Mouse (Mus musculus): ENCODE results near the gene Slit3.

The Slit3 gene

DNA sequence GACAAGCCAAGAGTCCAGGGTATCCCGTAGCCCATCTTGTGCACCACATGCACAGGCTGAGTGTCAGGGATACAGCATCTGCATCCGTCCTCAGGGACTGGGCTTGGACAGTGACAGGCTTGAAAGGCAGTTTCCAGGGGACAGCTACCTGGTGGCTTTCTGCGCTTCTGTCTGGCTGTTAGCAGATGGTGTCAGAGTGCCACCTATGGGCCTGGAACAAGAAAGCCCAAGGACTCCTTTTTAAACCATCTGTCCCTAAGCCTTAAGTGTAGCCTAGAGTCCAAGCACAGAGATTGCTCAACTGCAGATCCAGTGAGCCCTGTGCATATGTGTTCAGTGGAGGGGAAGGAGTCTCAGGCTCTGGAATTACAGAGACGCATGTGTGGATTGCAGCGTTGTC, 544.0 kb downstream of the Slit3 start:
- no peak for TF ChIP-seq NANOG (IDR thresholded peaks at IDR 0.05; ENCODE audit: borderline replicate concordance, low read length)
- TF ChIP-seq CTCF (conservative IDR thresholded peaks at IDR 0.05; ENCODE audit: low read length) = peak; percentile 30

DNA sequence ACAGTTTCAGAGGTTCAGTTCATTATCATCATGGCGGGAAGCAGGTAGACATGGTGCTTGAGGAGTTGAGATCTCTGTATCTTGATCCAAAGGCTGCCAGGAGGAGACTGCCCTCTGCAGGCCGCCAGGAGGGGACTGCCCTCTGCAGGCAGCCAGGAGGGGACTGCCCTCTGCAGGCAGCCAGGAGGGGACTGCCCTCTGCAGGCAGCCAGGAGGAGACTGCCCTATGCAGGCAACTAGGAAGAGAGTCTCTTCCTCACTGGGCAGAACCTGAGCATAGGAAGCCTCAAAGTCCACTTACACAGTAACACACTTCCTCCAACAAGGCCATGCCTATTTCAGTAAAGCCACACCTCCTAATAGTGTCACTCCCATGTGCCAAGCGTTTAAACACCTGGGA, 546.4 kb downstream of the Slit3 start:
- H3K4me1 ChIP-seq (replicated peaks; ENCODE audit: low read depth, low read length) = peaks cover 9% of the 10 kb centered on the region; the same call in 1 of the 2 replicates
- no peaks in the 10 kb centered on the region for H3K9me3 ChIP-seq (ENCODE audit: low read length)
- peaks cover 2% of the 10 kb centered on the region; the same call in 1 of the 2 replicates for H3K27me3 ChIP-seq (ENCODE audit: insufficient read depth, low read length)
- TF ChIP-seq CTCF (conservative IDR thresholded peaks at IDR 0.05; ENCODE audit: low read length) (peak; percentile 55), POU5F1 (IDR thresholded peaks at IDR 0.05; ENCODE audit: borderline replicate concordance, low read length) (no peak), NANOG (IDR thresholded peaks at IDR 0.05; ENCODE audit: borderline replicate concordance, low read length) (no peak)
- no peak overlapping the region for H3K4me3 ChIP-seq (replicated peaks; ENCODE audit: low read length)
- H3K36me3 ChIP-seq (ENCODE audit: insufficient read depth, low read length) = no peaks in the 10 kb centered on the region

More for the DNA sequence above, 544.0 kb downstream of the Slit3 start:
- H3K4me1 ChIP-seq (replicated peaks; ENCODE audit: low read depth, low read length) = peaks cover 9% of the 10 kb centered on the region; the same call in 1 of the 2 replicates
- no peak overlapping the region for H3K4me3 ChIP-seq (replicated peaks; ENCODE audit: low read length)
- H3K36me3 ChIP-seq (ENCODE audit: insufficient read depth, low read length) = no peaks in the 10 kb centered on the region
- H3K9me3 ChIP-seq (ENCODE audit: low read length) = no peaks in the 10 kb centered on the region
- peaks cover 2% of the 10 kb centered on the region; the same call in 1 of the 2 replicates for H3K27me3 ChIP-seq (ENCODE audit: insufficient read depth, low read length)

DNA sequence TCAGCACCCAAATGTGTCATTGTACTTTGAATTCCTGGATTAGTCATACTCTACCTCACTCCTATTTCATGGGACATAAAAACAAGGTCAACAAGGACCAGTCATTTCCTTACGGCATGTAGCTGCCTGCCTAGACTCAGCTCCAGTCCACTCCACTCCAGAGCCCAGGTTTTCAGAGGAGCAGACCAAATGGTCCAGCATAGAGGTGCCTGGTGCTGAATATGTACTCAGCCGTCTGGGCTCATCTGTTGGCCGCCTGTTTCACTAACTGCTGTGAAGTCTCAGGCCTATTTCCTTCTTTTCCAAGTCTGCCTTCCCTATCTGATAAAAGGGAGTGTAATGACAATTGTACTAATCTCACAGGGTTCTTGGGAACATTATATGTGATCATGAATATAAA, 547.1 kb downstream of the Slit3 start:
- H3K4me3 ChIP-seq (replicated peaks; ENCODE audit: low read length) = no peak overlapping the region
- H3K36me3 ChIP-seq (ENCODE audit: insufficient read depth, low read length) = no peaks in the 10 kb centered on the region
- peaks cover 2% of the 10 kb centered on the region; the same call in 1 of the 2 replicates for H3K27me3 ChIP-seq (ENCODE audit: insufficient read depth, low read length)
- no peaks in the 10 kb centered on the region for H3K9me3 ChIP-seq (ENCODE audit: low read length)
- H3K4me1 ChIP-seq (replicated peaks; ENCODE audit: low read depth, low read length) = peaks cover 9% of the 10 kb centered on the region; the same call in 1 of the 2 replicates
- TF ChIP-seq NANOG (IDR thresholded peaks at IDR 0.05; ENCODE audit: borderline replicate concordance, low read length) (no peak), POU5F1 (IDR thresholded peaks at IDR 0.05; ENCODE audit: borderline replicate concordance, low read length) (no peak), CTCF (conservative IDR thresholded peaks at IDR 0.05; ENCODE audit: low read length) (no peak)

DNA sequence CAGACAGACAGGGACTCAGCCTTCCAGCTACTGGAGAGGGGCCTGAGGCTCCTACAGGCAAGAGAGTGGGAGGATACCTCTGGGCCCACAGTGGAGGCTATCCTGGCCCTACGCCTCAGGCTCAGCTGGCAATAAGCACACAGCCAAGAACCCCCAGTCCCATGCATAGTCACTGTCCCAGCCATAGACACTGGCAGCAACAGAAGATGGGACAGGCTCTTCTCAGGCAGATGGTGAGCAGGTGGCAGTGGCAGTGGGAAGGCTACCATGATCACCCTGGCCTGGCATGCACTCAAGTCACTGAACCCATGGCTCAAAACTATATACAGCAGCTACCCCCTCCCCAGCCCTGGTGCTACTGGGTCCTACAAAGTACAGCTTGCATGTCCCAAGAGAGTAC, 547.7 kb downstream of the Slit3 start:
- Histone ChIP-seq H3K4me1 (replicated peaks; ENCODE audit: low read depth, low read length) (peaks cover 6% of the 10 kb centered on the region; the same call in 1 of the 2 replicates), H3K27me3 (ENCODE audit: insufficient read depth, low read length) (peaks cover 2% of the 10 kb centered on the region; the same call in 1 of the 2 replicates), H3K4me3 (replicated peaks; ENCODE audit: low read length) (no peak overlapping the region), H3K36me3 (ENCODE audit: insufficient read depth, low read length) (no peaks in the 10 kb centered on the region), H3K9me3 (ENCODE audit: low read length) (no peaks in the 10 kb centered on the region)
- TF ChIP-seq POU5F1 (IDR thresholded peaks at IDR 0.05; ENCODE audit: borderline replicate concordance, low read length) (no peak), CTCF (conservative IDR thresholded peaks at IDR 0.05; ENCODE audit: low read length) (no peak), NANOG (IDR thresholded peaks at IDR 0.05; ENCODE audit: borderline replicate concordance, low read length) (no peak)

DNA sequence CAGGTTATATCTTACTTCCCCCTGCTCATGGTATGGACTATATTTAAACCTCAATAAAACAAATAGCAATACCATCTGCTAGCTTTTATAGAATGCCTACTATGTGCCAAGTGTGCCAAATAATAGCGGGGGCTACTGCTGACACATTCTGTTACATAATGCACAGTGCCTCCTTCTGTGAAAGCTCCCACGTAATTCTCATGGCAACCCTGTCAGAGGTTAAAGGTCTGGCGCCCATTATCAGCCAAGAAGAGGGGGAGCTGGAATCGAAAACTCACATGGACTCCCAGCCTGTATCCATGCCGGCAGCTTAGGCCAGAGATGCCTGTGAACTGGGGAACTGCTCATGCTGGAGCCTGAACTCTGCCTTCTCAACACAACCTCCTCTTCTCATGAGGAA, 548.5 kb downstream of the Slit3 start:
- Histone ChIP-seq H3K36me3 (ENCODE audit: insufficient read depth, low read length) (no peaks in the 10 kb centered on the region), H3K4me3 (replicated peaks; ENCODE audit: low read length) (no peak overlapping the region), H3K4me1 (replicated peaks; ENCODE audit: low read depth, low read length) (no peaks in the 10 kb centered on the region), H3K9me3 (ENCODE audit: low read length) (no peaks in the 10 kb centered on the region), H3K27me3 (ENCODE audit: insufficient read depth, low read length) (peaks cover 2% of the 10 kb centered on the region; the same call in 1 of the 2 replicates)
- TF ChIP-seq CTCF (conservative IDR thresholded peaks at IDR 0.05; ENCODE audit: low read length) (no peak), POU5F1 (IDR thresholded peaks at IDR 0.05; ENCODE audit: borderline replicate concordance, low read length) (no peak), NANOG (IDR thresholded peaks at IDR 0.05; ENCODE audit: borderline replicate concordance, low read length) (no peak)

DNA sequence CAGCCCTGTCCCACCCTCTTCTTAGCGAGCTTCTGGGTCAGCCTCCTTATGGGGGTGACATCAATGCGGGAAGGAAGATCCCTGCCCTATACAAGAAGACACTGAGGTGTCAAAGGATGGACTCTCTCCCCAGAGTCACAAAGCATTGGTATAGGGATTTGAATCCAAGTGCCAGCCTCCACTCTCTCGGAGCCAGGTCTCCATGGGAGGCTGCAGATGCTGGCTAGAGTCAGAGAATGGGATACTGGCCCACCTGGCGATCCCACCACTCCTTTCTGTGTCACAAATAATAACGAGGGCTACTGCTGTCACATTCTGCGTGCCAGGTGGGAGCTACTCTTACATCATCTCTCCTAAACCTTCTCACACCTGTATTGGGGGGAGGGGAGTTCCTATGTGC, 549.2 kb downstream of the Slit3 start:
- H3K36me3 ChIP-seq (ENCODE audit: insufficient read depth, low read length) = no peaks in the 10 kb centered on the region
- TF ChIP-seq CTCF (conservative IDR thresholded peaks at IDR 0.05; ENCODE audit: low read length) (no peak), POU5F1 (IDR thresholded peaks at IDR 0.05; ENCODE audit: borderline replicate concordance, low read length) (no peak), NANOG (IDR thresholded peaks at IDR 0.05; ENCODE audit: borderline replicate concordance, low read length) (no peak)
- peaks cover 2% of the 10 kb centered on the region; the same call in 1 of the 2 replicates for H3K27me3 ChIP-seq (ENCODE audit: insufficient read depth, low read length)
- no peak overlapping the region for H3K4me3 ChIP-seq (replicated peaks; ENCODE audit: low read length)
- no peaks in the 10 kb centered on the region for H3K9me3 ChIP-seq (ENCODE audit: low read length)
- H3K4me1 ChIP-seq (replicated peaks; ENCODE audit: low read depth, low read length) = no peaks in the 10 kb centered on the region

DNA sequence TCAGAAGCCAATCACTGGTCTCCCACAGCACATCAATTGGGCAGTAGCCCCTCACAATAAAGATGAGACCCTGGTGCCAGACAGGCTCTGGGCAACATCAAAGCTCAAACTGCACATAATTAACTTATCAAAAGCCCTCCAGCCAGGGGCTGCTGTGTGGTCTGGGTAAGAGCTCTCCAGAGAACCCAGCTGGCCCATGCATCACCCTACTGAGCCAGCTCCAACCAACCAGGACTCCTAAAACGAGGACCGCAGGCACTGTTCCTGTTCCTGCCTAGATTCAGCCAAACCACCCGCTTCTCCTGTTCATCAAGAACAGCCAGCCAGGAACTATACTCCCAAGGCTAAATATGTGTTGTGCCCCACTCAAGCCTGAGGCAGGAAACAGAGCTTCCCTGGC, 549.7 kb downstream of the Slit3 start:
- H3K36me3 ChIP-seq (ENCODE audit: insufficient read depth, low read length) = no peaks in the 10 kb centered on the region
- TF ChIP-seq CTCF (conservative IDR thresholded peaks at IDR 0.05; ENCODE audit: low read length) = no peak
- no peak for TF ChIP-seq POU5F1 (IDR thresholded peaks at IDR 0.05; ENCODE audit: borderline replicate concordance, low read length)
- no peak for TF ChIP-seq NANOG (IDR thresholded peaks at IDR 0.05; ENCODE audit: borderline replicate concordance, low read length)
- no peaks in the 10 kb centered on the region for H3K4me1 ChIP-seq (replicated peaks; ENCODE audit: low read depth, low read length)
- H3K4me3 ChIP-seq (replicated peaks; ENCODE audit: low read length) = no peak overlapping the region
- no peaks in the 10 kb centered on the region for H3K9me3 ChIP-seq (ENCODE audit: low read length)
- H3K27me3 ChIP-seq (ENCODE audit: insufficient read depth, low read length) = peaks cover 2% of the 10 kb centered on the region; the same call in 1 of the 2 replicates

DNA sequence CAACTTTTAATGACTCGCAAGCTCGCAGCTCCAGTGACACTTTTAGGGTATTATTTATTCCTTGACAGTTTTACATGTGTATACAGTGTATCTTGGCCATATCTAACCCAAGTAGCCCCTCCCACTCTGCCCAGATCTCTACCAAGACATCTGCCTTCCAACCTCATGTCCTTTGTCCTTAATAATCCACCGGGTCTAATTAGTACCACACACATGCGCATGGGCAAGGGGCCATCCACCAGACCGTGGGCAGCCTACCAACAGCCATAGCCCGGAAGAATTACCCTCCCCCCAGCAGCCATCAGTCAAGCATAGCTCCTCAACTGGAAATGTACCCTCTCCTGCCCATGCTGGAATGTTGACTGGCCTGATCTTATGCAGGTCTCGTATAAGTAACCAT, 552.0 kb downstream of the Slit3 start:
- Histone ChIP-seq H3K9me3 (ENCODE audit: low read length) (no peaks in the 10 kb centered on the region), H3K36me3 (ENCODE audit: insufficient read depth, low read length) (no peaks in the 10 kb centered on the region), H3K4me1 (replicated peaks; ENCODE audit: low read depth, low read length) (no peaks in the 10 kb centered on the region), H3K27me3 (ENCODE audit: insufficient read depth, low read length) (peaks cover 2% of the 10 kb centered on the region; the same call in 1 of the 2 replicates), H3K4me3 (replicated peaks; ENCODE audit: low read length) (no peak overlapping the region)
- TF ChIP-seq NANOG (IDR thresholded peaks at IDR 0.05; ENCODE audit: borderline replicate concordance, low read length) (no peak), POU5F1 (IDR thresholded peaks at IDR 0.05; ENCODE audit: borderline replicate concordance, low read length) (no peak), CTCF (conservative IDR thresholded peaks at IDR 0.05; ENCODE audit: low read length) (no peak)

DNA sequence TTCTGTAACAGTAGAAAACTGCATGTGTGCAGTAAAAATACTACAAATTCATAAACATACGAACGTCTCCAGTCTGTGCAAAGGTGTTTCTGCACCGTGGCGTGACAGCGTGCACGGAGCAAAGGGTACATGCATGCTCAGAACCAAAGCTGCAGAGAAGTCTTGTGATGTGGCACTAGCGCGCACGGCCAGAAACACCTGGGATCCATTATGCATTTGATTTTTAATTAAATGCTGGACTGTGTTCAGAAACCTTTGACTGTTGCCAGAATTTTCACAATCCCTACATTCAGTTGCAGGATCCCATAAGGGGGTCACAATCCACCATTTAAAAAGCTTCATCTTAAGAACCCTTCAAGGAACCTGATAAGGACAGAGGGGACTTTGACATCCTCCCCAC, 553.2 kb downstream of the Slit3 start:
- no peak overlapping the region for H3K4me3 ChIP-seq (replicated peaks; ENCODE audit: low read length)
- no peaks in the 10 kb centered on the region for H3K4me1 ChIP-seq (replicated peaks; ENCODE audit: low read depth, low read length)
- H3K27me3 ChIP-seq (ENCODE audit: insufficient read depth, low read length) = no peaks in the 10 kb centered on the region; the same call in 1 of the 2 replicates
- H3K9me3 ChIP-seq (ENCODE audit: low read length) = no peaks in the 10 kb centered on the region
- H3K36me3 ChIP-seq (ENCODE audit: insufficient read depth, low read length) = no peaks in the 10 kb centered on the region
- no peak for TF ChIP-seq CTCF (conservative IDR thresholded peaks at IDR 0.05; ENCODE audit: low read length)

Measured in E14TG2a.4 (cell line).